Mouse (Mus musculus) heart, postnatal 0 days (tissue): ENCODE results near the gene Gm17455.

Experiments
- CTCF ChIP-seq: IDR thresholded peaks from 2 replicates; pipeline ENCODE4 v1.5.1; 2016; ENCODE audit warnings: antibody characterized with exemption, control low read depth, low read depth
- EP300 ChIP-seq: IDR thresholded peaks from 2 replicates; pipeline ENCODE4 v1.6.1; 2016; ENCODE audit warnings: antibody characterized with exemption, low read depth

- no peak for TF ChIP-seq CTCF
- TF ChIP-seq EP300, result no peak
Observed at GRCm38 (mm10) chr10:60432679-60433078, 33.2 kb downstream of the Gm17455 start.
